Mouse (Mus musculus) brown adipose tissue, adult 24 weeks (tissue): ENCODE data around the gene Ttyh3. TPM values are rescaled to one million over a fixed set of nuclear protein-coding genes. Genes with fewer than 3 reads are reported as not detected.

Experiments used
- polyA plus RNA-seq: library from polyadenylated mRNA; stranded (reverse); fragments of >200 nt; gene quantifications from 2 replicates; pipeline ENCODE4 v1.2.4, GENCODE M21; 2012; ENCODE audit not compliant: missing spikeins, insufficient read depth, insufficient read length

Gene Ttyh3
- polyA plus RNA-seq, 1 experiment = 4.8 TPM

Other genes with a start within 250 kb of the Ttyh3 start
- 75.9 and 78.3 TPM in 2 replicates for gene Eif3b, start 229.7 kb downstream of the Ttyh3 start, polyA plus RNA-seq
- gene Gm4869, start 203.4 kb downstream of the Ttyh3 start, polyA plus RNA-seq = not detected in 2 replicates
- 11.4 and 23.1 TPM in 2 replicates for gene Chst12, start 143.5 kb downstream of the Ttyh3 start, polyA plus RNA-seq
- not detected in 2 replicates for gene Grifin, start 84.0 kb downstream of the Ttyh3 start, polyA plus RNA-seq
- gene Lfng, start 41.7 kb downstream of the Ttyh3 start, polyA plus RNA-seq = 4.6 and 29.0 TPM in 2 replicates
- 2.4 and 3.1 TPM in 2 replicates for gene Iqce, start 53.3 kb upstream of the Ttyh3 start, polyA plus RNA-seq
- gene Brat1, start 56.0 kb upstream of the Ttyh3 start, polyA plus RNA-seq = 4.8 and 5.1 TPM in 2 replicates
- gene Amz1, start 75.1 kb upstream of the Ttyh3 start, polyA plus RNA-seq = 0.63 TPM in 1 of 2 replicates, not detected in the other
- 44.5 and 61.4 TPM in 2 replicates for gene Gna12, start 181.4 kb upstream of the Ttyh3 start, polyA plus RNA-seq